Mouse (Mus musculus): Measurements from ENCODE around the gene Arid4a. TPM values are rescaled to one million over a fixed set of nuclear protein-coding genes. Genes with fewer than 3 reads are reported as not detected.

The Arid4a gene
- 231 TPM for polyA plus RNA-seq (2017; shearing (Covaris generic))

GRCm38 (mm10) chr12:71015363-71016210, at the start of gene Arid4a:
Gene Arid4a, plus strand, starts transcription at chr12:71015990.

GRCm38 (mm10) chr12:70974441-70975266, 41.1 kb upstream of the Arid4a start, which contains the start of gene Psma3:
Gene Psma3, plus strand, starts transcription at chr12:70974621.

GRCm38 (mm10) chr12:71111331-71111730, 95.5 kb downstream of the Arid4a start, which contains the start of gene Tomm20l:
Gene Tomm20l, plus strand, starts transcription at chr12:71111428.

GRCm38 (mm10) chr12:71136130-71136973, 120.6 kb downstream of the Arid4a start, which contains the start of the genes Timm9 and 2700049A03Rik:
Gene Timm9, minus strand, starts transcription at chr12:71136684.
Gene 2700049A03Rik, plus strand, starts transcription at chr12:71136848.

Other genes starting within 250 kb of the Arid4a start
- 32.0 TPM for gene Frmd6, start 190.5 kb upstream of the Arid4a start, polyA plus RNA-seq (2017; shearing (Covaris generic))
- gene Actr10, start 78.1 kb upstream of the Arid4a start, polyA plus RNA-seq (2017; shearing (Covaris generic)) = 433 TPM
- 297 TPM for gene Psma3, start 41.4 kb upstream of the Arid4a start, polyA plus RNA-seq (2017; shearing (Covaris generic))
- gene Tomm20l, start 95.4 kb downstream of the Arid4a start, polyA plus RNA-seq (2017; shearing (Covaris generic)) = not detected
- 57.1 TPM for gene Timm9, start 120.7 kb downstream of the Arid4a start, polyA plus RNA-seq (2017; shearing (Covaris generic))
- 14.5 TPM for gene 2700049A03Rik, start 120.9 kb downstream of the Arid4a start, polyA plus RNA-seq (2017; shearing (Covaris generic))